Mouse (Mus musculus): ENCODE results near the gene Gm2075.
"Not testable (repeated sequence)": the region's sequence is repeated elsewhere in the genome, so short reads cannot be mapped to it uniquely, and the experiment has no call there.

Gene Gm2075

DNA sequence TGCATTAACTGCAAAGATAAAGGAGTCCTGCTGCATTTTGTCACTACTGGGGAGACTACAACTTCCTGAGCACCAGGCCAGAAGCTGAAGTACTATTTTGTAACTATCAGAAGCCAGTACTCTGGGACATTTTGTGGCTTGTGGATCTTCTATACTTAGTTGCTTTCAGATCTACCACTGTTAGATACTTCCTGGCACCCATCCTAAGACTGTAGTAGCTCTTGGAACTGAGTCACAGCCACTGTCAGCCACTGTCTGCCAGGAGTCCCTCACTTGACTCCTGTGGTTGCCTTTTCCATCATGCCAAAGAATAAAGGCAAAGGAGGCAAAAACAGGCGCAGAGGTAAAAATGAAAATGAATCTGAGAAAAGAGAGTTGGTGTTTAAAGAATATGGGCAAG, at the start of gene Gm2075:
TSS of gene Gm2075 (plus strand) at position 301 of the 400 bp plus-strand sequence.
- not testable (repeated sequence) for DNase-seq (ENCODE audit: low read depth, low spot score); H3K27me3 ChIP-seq (ENCODE audit: control insufficient read depth, insufficient read depth, low read length, poor library complexity, severe bottlenecking); H3K36me3 ChIP-seq (ENCODE audit: control insufficient read depth, insufficient read depth, low read length, poor library complexity, severe bottlenecking)

DNA sequence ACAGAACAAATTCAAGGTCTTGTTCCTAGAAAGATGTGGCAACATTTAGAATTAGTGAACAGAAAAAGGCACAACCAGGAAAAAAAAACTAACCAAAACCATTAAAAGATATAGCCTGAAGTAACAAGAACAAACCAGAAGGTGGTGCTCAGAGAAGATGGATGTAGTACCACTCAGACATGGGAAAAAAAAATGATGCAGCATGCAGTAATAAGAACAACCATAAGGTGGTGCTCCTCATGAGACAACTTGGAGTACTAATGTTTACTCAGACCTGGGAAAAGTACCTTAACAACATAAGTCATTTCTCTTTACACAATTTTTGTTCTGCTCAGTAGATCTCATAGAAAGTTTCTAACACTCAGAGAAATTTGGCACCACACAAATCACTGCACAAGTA, 27.6 kb upstream of the Gm2075 start:
- H3K27me3 ChIP-seq (ENCODE audit: control insufficient read depth, insufficient read depth, low read length, poor library complexity, severe bottlenecking); DNase-seq (ENCODE audit: low read depth, low spot score); H3K36me3 ChIP-seq (ENCODE audit: control insufficient read depth, insufficient read depth, low read length, poor library complexity, severe bottlenecking): not testable (repeated sequence)

DNA sequence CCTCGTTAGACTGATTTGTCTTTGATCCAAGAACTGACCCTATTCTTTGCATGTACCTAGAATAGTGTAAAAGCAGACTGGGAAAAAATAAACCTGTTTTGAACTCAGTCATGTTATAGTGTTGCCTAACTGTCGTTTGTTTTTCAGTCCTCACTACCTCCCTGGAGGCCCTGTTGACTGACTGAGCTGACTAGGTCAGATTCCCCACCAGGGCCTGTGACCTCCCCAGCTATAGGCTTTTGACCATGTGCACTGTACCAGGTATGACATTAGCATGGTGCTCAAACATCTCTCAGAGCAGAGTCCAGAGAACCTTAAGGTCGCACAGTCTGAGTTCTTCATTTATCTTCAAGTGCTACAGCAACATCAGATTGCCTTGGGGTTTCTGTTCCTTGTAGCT, 7.5 kb upstream of the Gm2075 start:
- DNase-seq (ENCODE audit: low read depth, low spot score); H3K27me3 ChIP-seq (ENCODE audit: control insufficient read depth, insufficient read depth, low read length, poor library complexity, severe bottlenecking); H3K36me3 ChIP-seq (ENCODE audit: control insufficient read depth, insufficient read depth, low read length, poor library complexity, severe bottlenecking): not testable (repeated sequence)

DNA sequence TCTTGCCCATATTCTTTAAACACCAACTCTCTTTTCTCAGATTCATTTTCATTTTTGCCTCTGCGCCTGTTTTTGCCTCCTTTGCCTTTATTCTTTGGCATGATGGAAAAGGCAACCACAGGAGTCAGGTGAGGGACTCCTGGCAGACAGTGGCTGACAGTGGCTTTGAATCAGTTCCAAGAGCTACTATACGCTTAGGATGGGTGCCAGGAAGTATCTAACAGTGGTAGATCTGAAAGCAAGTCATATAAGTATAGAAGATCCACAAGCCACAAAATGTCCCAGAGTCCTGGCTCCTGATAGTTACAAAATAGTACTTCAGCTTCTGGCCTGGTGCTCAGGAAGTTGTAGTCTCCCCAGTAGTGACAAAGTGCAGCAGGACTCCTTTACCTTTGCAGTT, 7.0 kb downstream of the Gm2075 start, which contains the start of gene Gm6803:
TSS of gene Gm6803 (minus strand) at position 101 of the 400 bp plus-strand sequence.
- DNase-seq (ENCODE audit: low read depth, low spot score); H3K36me3 ChIP-seq (ENCODE audit: control insufficient read depth, insufficient read depth, low read length, poor library complexity, severe bottlenecking); H3K27me3 ChIP-seq (ENCODE audit: control insufficient read depth, insufficient read depth, low read length, poor library complexity, severe bottlenecking): not testable (repeated sequence)

DNA sequence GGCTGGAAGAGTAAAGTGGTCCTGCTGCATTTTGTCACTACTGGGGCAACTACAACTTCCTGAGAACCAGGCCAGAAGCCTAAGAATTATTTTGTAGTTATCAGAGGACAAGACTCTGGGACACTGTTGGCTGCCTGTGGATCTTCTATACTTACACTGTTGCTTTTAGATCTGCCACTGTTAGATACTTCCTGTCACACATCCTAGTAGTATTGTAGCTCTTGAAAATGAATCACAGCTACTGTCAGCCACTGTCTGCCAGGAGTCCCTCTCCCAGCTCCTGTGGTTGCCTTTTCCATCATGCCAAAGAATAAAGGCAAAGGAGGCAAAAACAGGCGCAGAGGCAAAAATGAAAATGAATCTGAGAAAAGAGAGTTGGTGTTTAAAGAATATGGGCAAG, 15.1 kb downstream of the Gm2075 start, which contains the start of gene Gm2056:
TSS of gene Gm2056 (plus strand) at position 301 of the 400 bp plus-strand sequence.
- not testable (repeated sequence) for DNase-seq (ENCODE audit: low read depth, low spot score); H3K27me3 ChIP-seq (ENCODE audit: control insufficient read depth, insufficient read depth, low read length, poor library complexity, severe bottlenecking); H3K36me3 ChIP-seq (ENCODE audit: control insufficient read depth, insufficient read depth, low read length, poor library complexity, severe bottlenecking)

DNA sequence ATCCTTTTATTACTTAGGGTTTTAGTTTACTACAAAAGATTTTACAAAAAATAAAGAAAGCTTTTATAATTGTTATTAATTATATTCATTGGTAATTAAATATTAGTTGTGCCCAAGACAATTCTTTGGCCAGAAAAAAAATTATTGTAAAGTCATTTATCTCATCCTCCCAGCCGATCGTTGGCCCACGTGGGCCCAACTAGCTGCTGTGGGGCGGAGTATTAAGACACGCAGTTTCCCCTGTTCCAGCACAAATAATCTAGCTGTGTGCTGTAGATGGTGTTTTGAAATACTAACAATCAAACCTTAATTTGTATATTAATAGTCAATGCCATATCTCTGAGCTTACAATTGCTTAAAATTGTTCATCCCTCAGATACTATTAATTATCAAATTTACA, 20.6 kb downstream of the Gm2075 start:
- not testable (repeated sequence) for H3K36me3 ChIP-seq (ENCODE audit: control insufficient read depth, insufficient read depth, low read length, poor library complexity, severe bottlenecking); DNase-seq (ENCODE audit: low read depth, low spot score); H3K27me3 ChIP-seq (ENCODE audit: control insufficient read depth, insufficient read depth, low read length, poor library complexity, severe bottlenecking)

DNA sequence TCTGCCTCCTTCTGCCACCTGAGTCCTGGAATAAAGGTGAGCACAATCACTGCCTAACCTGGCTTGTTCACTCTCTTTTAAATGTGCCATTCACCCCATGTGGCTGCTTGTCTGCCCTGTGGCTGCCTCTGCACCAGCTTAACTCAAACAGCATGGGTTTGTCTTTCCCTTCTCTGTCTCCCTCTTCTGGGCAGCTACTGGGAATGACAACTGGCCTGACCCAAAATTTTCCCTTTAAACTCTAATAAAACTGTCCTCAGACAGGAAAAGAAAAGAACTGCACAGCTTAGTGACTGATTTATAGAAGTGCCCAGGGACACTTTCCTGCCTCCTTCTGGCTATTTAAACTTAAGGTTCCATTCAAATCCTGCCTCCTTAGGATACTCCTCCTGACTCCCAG, 27.4 kb downstream of the Gm2075 start:
- not testable (repeated sequence) for DNase-seq (ENCODE audit: low read depth, low spot score); H3K27me3 ChIP-seq (ENCODE audit: control insufficient read depth, insufficient read depth, low read length, poor library complexity, severe bottlenecking); H3K36me3 ChIP-seq (ENCODE audit: control insufficient read depth, insufficient read depth, low read length, poor library complexity, severe bottlenecking)

DNA sequence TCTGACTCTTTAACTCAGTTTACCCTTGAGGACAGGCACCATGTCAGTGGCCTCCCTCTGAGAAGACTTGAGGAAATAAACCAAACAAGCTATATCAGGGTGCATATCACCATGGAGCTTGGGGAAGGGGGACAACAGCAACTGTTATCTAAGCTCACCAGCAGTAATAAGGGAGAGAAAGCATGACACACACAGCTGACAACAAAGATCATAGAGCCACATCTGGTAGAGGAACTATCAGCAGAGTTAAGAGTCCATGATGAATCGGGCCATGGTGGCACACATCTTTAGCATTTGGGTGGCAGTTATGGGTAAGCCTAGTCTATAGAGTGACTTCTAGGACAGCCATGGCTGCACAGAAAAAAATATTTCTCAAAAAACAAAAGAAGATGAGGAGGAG, 28.1 kb downstream of the Gm2075 start:
- not testable (repeated sequence) for H3K27me3 ChIP-seq (ENCODE audit: control insufficient read depth, insufficient read depth, low read length, poor library complexity, severe bottlenecking); DNase-seq (ENCODE audit: low read depth, low spot score)

DNA sequence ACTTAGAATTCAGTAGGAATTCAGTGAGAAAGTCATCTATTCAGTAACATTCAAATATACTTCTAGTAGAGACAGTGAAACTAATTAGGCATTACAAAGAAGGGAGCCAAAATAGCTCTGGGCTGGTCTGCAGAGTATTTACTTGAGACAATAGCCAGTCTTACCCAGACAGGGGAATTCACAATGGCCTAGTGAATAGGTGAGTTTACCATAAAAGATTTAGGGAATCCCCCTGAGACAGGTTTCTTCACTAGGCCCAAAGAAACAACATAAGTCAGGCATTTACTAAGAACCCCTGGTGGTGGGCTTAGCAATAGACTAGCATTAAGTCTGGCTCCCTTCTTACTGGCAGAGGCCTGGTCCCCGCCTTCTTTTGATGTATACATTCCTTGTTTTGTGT, 33.6 kb downstream of the Gm2075 start:
- not testable (repeated sequence) for H3K36me3 ChIP-seq (ENCODE audit: control insufficient read depth, insufficient read depth, low read length, poor library complexity, severe bottlenecking); DNase-seq (ENCODE audit: low read depth, low spot score); H3K27me3 ChIP-seq (ENCODE audit: control insufficient read depth, insufficient read depth, low read length, poor library complexity, severe bottlenecking)

More for the DNA sequence above, 28.1 kb downstream of the Gm2075 start:
- not testable (repeated sequence) for H3K36me3 ChIP-seq (ENCODE audit: control insufficient read depth, insufficient read depth, low read length, poor library complexity, severe bottlenecking)

Measured in splenic B cell, adult 2 months (primary cell).